Mouse (Mus musculus): ENCODE data around the gene Zfp622. TPM values are rescaled to one million over a fixed set of nuclear protein-coding genes. Genes with fewer than 3 reads are reported as not detected.

The Zfp622 gene
- total RNA-seq, 1 experiment = 65.9 TPM

- TF ChIP-seq MAFK (IDR thresholded peaks at IDR 0.05; ENCODE audit: insufficient read depth, low read depth, low read length) (no peak), ZC3H11A (IDR thresholded peaks at IDR 0.05; ENCODE audit: borderline replicate concordance, low read depth, low read length) (no peak), ZNF384 (IDR thresholded peaks at IDR 0.05; ENCODE audit: low read depth, low read length) (no peak), HCFC1 (IDR thresholded peaks at IDR 0.05; ENCODE audit: borderline replicate concordance, insufficient read depth, low read length) (no peak), CHD2 (IDR thresholded peaks at IDR 0.05; ENCODE audit: low read depth, low read length) (no peak)
- Histone ChIP-seq H3K9ac (ENCODE audit: insufficient read depth, low read depth, low read length, poor library complexity, severe bottlenecking) (no peak overlapping the region), H3K4me1 (ENCODE audit: control insufficient read depth in 2 of 2, insufficient read depth in 2 of 2, low read length in 2 of 2, poor library complexity in 1 of 2) (no peaks in the 10 kb centered on the region), H3K36me3 (ENCODE audit: control insufficient read depth, insufficient read depth, low read length, poor library complexity, severe bottlenecking) (no peaks in the 10 kb centered on the region), H3K4me3 (ENCODE audit: insufficient read depth in 1 of 2, low read depth in 1 of 2, low read length in 2 of 2, poor library complexity in 1 of 2, severe bottlenecking in 1 of 2) (no peak overlapping the region), H3K27ac (ENCODE audit: insufficient read depth, low read depth, low read length, poor library complexity, severe bottlenecking) (no peak overlapping the region), H3K9me3 (ENCODE audit: control insufficient read depth, insufficient read depth, low read depth, low read length) (no peaks in the 10 kb centered on the region)
- DNase-seq (ENCODE audit: low read depth, low spot score) = no peak
- in situ Hi-C loops (cut with MboI; ENCODE audit: low sequenced_read_pairs in 2 of 2, unreplicated experiment in 2 of 2) = no loop called here
Measured at GRCm38 (mm10) chr15:26031692-26032091, 47.5 kb downstream of the Zfp622 start.

- no peak overlapping the region for H3K27ac ChIP-seq (ENCODE audit: insufficient read depth, low read depth, low read length, poor library complexity, severe bottlenecking)
- no peaks in the 10 kb centered on the region for H3K36me3 ChIP-seq (ENCODE audit: control insufficient read depth, insufficient read depth, low read length, poor library complexity, severe bottlenecking)
- no peaks in the 10 kb centered on the region for H3K9me3 ChIP-seq (ENCODE audit: control insufficient read depth, insufficient read depth, low read depth, low read length)
- no peak for DNase-seq (ENCODE audit: low read depth, low spot score)
- H3K9ac ChIP-seq (ENCODE audit: insufficient read depth, low read depth, low read length, poor library complexity, severe bottlenecking) = no peak overlapping the region
- no peak for TF ChIP-seq ZNF384 (IDR thresholded peaks at IDR 0.05; ENCODE audit: low read depth, low read length)
- no peak for TF ChIP-seq ZC3H11A (IDR thresholded peaks at IDR 0.05; ENCODE audit: borderline replicate concordance, low read depth, low read length)
- no peak for TF ChIP-seq HCFC1 (IDR thresholded peaks at IDR 0.05; ENCODE audit: borderline replicate concordance, insufficient read depth, low read length)
- TF ChIP-seq MAFK (IDR thresholded peaks at IDR 0.05; ENCODE audit: insufficient read depth, low read depth, low read length) = no peak
- no peak for TF ChIP-seq CHD2 (IDR thresholded peaks at IDR 0.05; ENCODE audit: low read depth, low read length)
- H3K4me1 ChIP-seq (ENCODE audit: control insufficient read depth in 2 of 2, insufficient read depth in 2 of 2, low read length in 2 of 2, poor library complexity in 1 of 2) = no peaks in the 10 kb centered on the region
- in situ Hi-C loops (cut with MboI; ENCODE audit: low sequenced_read_pairs in 2 of 2, unreplicated experiment in 2 of 2) = no loop called here
- H3K4me3 ChIP-seq (ENCODE audit: insufficient read depth in 1 of 2, low read depth in 1 of 2, low read length in 2 of 2, poor library complexity in 1 of 2, severe bottlenecking in 1 of 2) = no peak overlapping the region
Measured at GRCm38 (mm10) chr15:26040567-26040966, 56.4 kb downstream of the Zfp622 start.

- Histone ChIP-seq H3K4me1 (ENCODE audit: control insufficient read depth in 2 of 2, insufficient read depth in 2 of 2, low read length in 2 of 2, poor library complexity in 1 of 2) (no peaks in the 10 kb centered on the region), H3K9me3 (ENCODE audit: control insufficient read depth, insufficient read depth, low read depth, low read length) (no peaks in the 10 kb centered on the region), H3K4me3 (ENCODE audit: insufficient read depth in 1 of 2, low read depth in 1 of 2, low read length in 2 of 2, poor library complexity in 1 of 2, severe bottlenecking in 1 of 2) (no peak overlapping the region), H3K36me3 (ENCODE audit: control insufficient read depth, insufficient read depth, low read length, poor library complexity, severe bottlenecking) (no peaks in the 10 kb centered on the region), H3K9ac (ENCODE audit: insufficient read depth, low read depth, low read length, poor library complexity, severe bottlenecking) (no peak overlapping the region), H3K27ac (ENCODE audit: insufficient read depth, low read depth, low read length, poor library complexity, severe bottlenecking) (no peak overlapping the region)
- TF ChIP-seq HCFC1 (IDR thresholded peaks at IDR 0.05; ENCODE audit: borderline replicate concordance, insufficient read depth, low read length) (no peak), ZNF384 (IDR thresholded peaks at IDR 0.05; ENCODE audit: low read depth, low read length) (no peak), CHD2 (IDR thresholded peaks at IDR 0.05; ENCODE audit: low read depth, low read length) (no peak), ZC3H11A (IDR thresholded peaks at IDR 0.05; ENCODE audit: borderline replicate concordance, low read depth, low read length) (no peak), MAFK (IDR thresholded peaks at IDR 0.05; ENCODE audit: insufficient read depth, low read depth, low read length) (no peak)
- in situ Hi-C loops (cut with MboI; ENCODE audit: low sequenced_read_pairs in 2 of 2, unreplicated experiment in 2 of 2) = no loop called here
- no peak for DNase-seq (ENCODE audit: low read depth, low spot score)
Measured at GRCm38 (mm10) chr15:26041196-26041947, 57.2 kb downstream of the Zfp622 start.

Other genes with a start within 250 kb of the Zfp622 start
- gene Retreg1, start 141.2 kb upstream of the Zfp622 start, total RNA-seq (2012; rRNA removed) = 5.8 and 7.1 TPM in 2 replicates

All from ES-E14 (cell line).